Comparison of ENCODE assay signal across 8 mouse cellular contexts in genomic region chr7:79272789-79273718, GRCm38 (mm10). TPM values are rescaled to one million over a fixed set of nuclear protein-coding genes. Genes with fewer than 3 reads are reported as not detected.
A peak's percentile ranks its signal among the peaks of the same experiment; 100 is the strongest.
DNase-seq lines count a peak whose midpoint lies in the region; ATAC-seq lines count a peak whose summit lies in the region.

Abhd2 (plus strand) TSS chr7:79273199.

- under 1% methylated on average over 54 of the region's 54 CpGs for WGBS in lung, embryonic 16.5 days

- H3K27me3 ChIP-seq in lung, embryonic 16.5 days (ENCODE audit: control insufficient read depth, insufficient read depth, low read depth, low read length): no peaks in the 10 kb centered on the region

- H3K27ac ChIP-seq in lung, embryonic 16.5 days (ENCODE audit: low read length): peak within 1 kb of the TSS; percentile 78

- peak within 1 kb of the TSS; percentile 76 for H3K4me2 ChIP-seq in lung, embryonic 16.5 days (ENCODE audit: low read depth, low read length)

- H3K4me3 ChIP-seq in lung, embryonic 16.5 days (ENCODE audit: low read length): peak within 1 kb of the TSS; percentile 93

- ATAC-seq in hematopoietic stem cell, adult 5-6 weeks (replicated peaks in 1 of 2; ENCODE audit: insufficient read depth in 1 of 2, low FRiP score in 2 of 2, low TSS enrichment in 1 of 2, low read depth in 1 of 2, poor library complexity in 2 of 2, severe bottlenecking in 2 of 2): peak; percentile 93 to 95
- ATAC-seq in lung, embryonic 16.5 days (ENCODE audit: low read depth): peak; percentile 100

- H3K9ac ChIP-seq in lung, embryonic 16.5 days (ENCODE audit: low read length): peak within 1 kb of the TSS; percentile 90

- H3K4me1 ChIP-seq in lung, embryonic 16.5 days (replicated peaks; ENCODE audit: control insufficient read depth, insufficient read depth, low read length): peaks cover 30% of the 10 kb centered on the region

- H3K9me3 ChIP-seq in lung, embryonic 16.5 days (ENCODE audit: control insufficient read depth, low read length): no peaks in the 10 kb centered on the region

- peak; percentile 99 for DNase-seq in MEL-GATA-1-ER (ENCODE audit: extremely low read depth, low read depth)
- DNase-seq in cerebellum, adult 8-10 months: peak; percentile 100
- peak; percentile 99 for DNase-seq in forelimb bud, embryonic 11.5 days (ENCODE audit: low read depth, low spot score)
- DNase-seq in layer of hippocampus, adult 9-10 months (ENCODE audit: low spot score): peak; percentile 100
- peak; percentile 100 for DNase-seq in ovary, postnatal 10 days (ENCODE audit: low spot score)
- DNase-seq in thymus, postnatal 10 days (ENCODE audit: low spot score in 2 of 2): peak; percentile 100

- H3K36me3 ChIP-seq in lung, embryonic 16.5 days (ENCODE audit: control insufficient read depth, insufficient read depth, low read length): no peaks in the 10 kb centered on the region

RNA-seq across cellular contexts. Expression of gene Abhd2, which starts in this region (rescaled TPM):
- total RNA-seq in hematopoietic stem cell, adult 5-6 weeks (2017): 39.1 and 45.4 TPM in 2 replicates
- 22.8 and 24.9 TPM in 2 replicates for polyA plus RNA-seq in lung, embryonic 16.5 days (2015; fragmentation: Nextera tagmentation; extraction: Ambion mirVana)

Comparison
In these comparisons a context has a peak if more than half of its experiments do, and no peak if none do; other contexts are left out.
1. Peak in every context shown above with its lines: DNase-seq, ATAC-seq, H3K4me3 ChIP-seq and H3K27ac ChIP-seq.